Mouse (Mus musculus) thymus, postnatal 36 days (tissue): Measurements from ENCODE around the gene Neurod6.
"Not testable (repeated sequence)": the region's sequence is repeated elsewhere in the genome, so short reads cannot be mapped to it uniquely, and the experiment has no call there.

Experiments used
- DNase-seq, 2 experiments: peaks; one replicate each; pipeline ENCODE4 v3.0.0; 2022; ENCODE audit warnings: mixed read lengths in 2 of 2

Neurod6 gene

DNA sequence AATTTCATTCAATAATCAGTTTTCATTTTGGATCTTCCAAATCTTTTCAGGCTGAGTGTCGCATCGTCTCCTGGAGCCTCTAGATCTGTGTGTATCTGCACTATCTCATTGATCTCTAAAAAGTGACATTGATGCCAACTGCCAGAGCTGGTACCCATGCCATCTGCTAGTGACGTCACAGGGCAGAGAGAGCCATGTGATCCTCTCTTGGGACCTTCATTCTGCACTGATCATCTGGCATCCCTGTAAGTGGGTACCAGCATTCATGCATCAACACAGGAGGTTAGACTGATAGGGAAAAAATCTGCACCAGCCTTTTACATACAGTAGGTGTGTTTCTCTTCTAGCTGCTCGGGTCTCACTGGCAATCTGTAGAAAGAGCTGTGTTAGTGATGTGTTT, at the start of gene Neurod6:
Gene Neurod6 (minus strand): TSS at position 290 of the 400 bp plus-strand sequence.
- no peak for DNase-seq

- peak; percentile 2 to 5 for DNase-seq
Observed at GRCm38 (mm10) chr6:55717209-55717608, 36.1 kb upstream of the Neurod6 start.

DNA sequence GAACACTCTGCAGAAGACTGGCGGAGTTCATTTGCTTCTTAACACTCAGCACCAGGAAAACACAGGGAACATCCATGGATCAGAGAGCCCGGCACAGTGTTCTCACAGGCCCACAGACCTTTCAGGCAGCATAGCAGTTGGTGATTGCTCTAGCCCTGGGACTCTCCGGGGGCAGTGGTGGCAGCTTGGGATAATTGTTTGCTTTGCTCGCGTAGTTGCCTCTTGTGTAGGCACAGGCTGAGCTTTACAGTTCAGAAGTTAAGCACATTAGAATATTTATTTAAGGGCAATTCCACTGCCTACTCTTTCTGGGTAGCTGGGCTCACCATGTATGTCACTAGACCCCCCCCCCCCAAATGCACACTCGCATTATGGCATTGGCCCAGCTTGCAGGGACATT, 34.4 kb upstream of the Neurod6 start:
- DNase-seq = no peak

DNA sequence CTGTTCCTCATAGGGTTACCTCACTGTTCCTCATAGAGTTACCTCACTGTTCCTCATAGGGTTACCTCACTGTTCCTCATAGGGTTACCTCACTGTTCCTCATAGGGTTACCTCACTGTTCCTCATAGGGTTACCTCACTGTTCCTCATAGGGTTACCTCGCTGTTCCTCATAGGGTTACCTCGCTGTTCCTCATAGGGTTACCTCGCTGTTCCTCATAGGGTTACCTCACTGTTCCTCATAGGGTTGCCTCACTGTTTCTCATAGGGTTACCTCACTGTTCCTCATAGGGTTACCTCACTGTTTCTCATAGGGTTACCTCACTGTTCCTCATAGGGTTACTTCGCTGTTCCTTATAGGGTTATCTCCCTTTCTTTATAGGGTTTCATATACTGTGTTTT, 29.9 kb upstream of the Neurod6 start:
- not testable (repeated sequence) for DNase-seq

DNA sequence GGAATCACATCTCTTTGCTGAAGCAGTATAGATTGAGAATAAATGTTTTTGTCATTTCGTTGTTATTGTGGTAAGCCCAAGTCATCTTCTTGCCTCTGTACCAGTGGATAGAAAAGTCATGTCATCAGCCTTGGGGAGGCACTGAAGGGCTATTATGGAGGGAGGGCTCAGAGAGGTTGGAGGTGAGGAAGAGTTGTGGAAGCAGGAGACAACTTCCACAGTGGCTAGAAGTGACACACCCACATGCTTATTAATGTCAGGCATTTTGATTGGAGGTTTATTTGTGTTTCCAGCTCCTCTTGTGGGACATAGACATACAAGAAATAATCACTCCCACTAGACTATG, 23.7 kb upstream of the Neurod6 start:
- no peak for DNase-seq

GRCm38 (mm10) chr6:55704061-55704758, 23.1 kb upstream of the Neurod6 start:
- DNase-seq = no peak

DNA sequence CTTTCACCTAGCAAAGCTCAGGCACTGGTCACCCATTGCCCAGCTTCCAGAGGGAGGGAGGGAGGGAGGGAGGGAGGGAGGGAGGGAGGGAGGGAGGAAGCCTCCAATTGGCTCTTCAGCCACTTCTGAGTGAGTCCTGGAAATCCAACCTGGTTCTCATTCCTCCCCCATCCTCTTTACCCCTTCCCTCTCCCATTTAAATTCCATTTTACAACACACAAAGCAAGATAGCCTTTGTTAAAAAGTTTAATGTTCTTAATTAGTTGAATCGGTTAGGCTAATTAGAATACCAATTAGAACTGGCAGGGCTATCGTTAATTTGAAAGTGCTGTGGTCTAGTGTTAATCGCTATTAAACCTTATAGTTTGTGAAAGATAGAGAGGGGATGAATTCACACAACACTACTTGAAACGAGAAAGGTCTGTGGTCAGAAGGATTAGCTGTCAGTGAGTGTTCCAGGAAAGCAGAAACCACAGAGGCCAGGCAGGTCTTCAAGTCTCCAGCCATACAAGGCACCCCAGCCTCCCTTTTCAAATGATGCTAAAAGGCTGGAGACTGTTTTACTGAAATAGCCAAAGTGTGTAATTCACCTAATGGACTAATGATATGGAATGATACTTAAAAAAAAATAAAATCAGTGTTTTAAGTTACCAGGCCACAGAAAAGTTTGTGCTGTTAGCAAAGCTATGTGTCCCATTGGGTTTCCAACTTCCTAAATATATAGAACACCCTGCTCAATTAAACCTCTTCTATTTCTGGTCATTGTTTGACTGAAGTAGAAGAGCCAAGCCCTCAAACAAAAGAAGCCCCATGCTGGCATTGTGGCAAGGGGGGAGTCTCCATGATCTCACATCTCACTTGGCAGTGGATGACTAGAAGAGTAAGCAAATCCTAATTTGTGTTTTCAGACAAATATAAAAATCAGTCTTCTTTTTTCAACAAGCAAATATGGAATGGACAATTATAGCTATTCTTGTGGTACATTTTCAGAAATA, 19.6 kb upstream of the Neurod6 start:
- DNase-seq = no peak

DNA sequence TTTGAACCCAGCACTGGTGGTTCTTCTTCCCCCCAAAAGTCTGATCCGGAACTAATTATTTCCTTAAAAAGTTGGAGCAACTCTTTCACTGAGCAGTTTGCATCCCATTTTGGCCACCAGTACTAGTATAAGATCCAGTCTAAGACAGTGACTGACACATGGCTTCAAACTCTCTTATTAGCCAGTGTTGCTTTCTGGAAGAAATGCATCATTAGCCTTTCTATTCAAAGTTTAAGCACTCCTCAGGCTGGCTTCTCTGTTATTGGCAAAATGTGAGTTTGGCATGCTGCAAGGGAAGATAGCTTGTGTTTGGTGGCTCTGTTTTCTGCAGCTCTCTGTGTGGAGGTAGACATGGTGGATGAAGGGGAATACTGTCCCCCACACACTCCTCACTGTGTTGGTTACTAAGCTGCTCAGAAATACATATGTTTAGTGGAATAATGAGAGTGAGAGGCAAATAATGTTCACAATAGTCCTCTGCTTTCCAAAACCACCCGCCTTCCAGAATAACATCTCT, 9.0 kb upstream of the Neurod6 start:
- DNase-seq = no peak

- no peak for DNase-seq
Observed at GRCm38 (mm10) chr6:55683506-55683905, 2.4 kb upstream of the Neurod6 start.

- DNase-seq = no peak
Observed at GRCm38 (mm10) chr6:55682886-55683285, 1.8 kb upstream of the Neurod6 start.

- DNase-seq = no peak
Observed at GRCm38 (mm10) chr6:55678571-55679185, 2.4 kb downstream of the Neurod6 start.

DNA sequence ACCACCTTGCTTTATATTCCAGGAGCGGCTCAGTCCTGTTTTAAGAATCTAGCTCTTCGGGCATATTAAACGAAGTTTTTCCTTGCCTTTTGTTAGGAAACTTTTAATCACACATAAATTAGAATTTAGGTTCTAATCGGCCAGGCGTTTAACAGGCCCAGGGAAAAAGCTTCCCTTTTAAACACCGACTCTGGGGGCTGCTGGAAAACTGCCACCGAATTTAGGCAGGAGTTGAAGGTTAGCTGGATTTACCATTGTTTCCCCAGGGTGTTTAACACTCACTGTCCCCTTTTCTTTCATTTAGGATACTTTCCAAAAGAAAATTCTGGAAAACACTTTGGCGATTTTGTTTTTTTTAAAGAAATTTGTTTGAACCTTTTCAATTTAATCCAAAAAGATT, 3.7 kb downstream of the Neurod6 start:
- no peak for DNase-seq

DNA sequence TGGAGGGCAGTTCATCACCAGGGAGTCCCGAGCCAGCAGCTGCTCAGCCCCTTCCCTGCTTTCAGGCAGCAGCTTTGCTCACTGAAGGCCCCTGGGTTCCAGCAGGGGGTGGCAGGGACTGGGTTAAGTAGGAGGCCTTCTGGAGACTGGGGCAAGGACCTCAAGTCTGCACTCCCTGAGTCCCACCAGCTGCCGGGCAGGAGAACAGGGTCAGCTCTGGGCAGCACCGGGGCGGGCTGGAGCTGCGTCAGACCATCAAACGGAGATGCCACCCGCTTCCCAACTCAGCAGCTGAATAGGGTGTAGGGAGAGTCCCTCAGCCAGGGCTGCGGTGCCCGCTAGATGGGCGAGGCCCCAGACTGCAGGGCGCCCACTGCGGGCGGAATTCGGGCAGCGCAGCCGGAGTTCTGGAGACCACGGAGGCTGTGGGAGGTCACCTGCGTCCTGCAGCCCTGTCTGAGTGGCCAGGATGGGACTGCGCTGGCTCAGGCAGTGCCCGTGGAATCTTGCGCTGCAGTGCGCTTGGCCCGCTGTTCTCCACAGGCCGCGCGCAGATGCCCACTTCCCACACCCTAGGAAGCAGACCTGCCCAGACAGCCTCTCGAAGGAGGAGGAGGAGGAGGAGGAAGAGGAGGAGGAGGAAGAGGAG, 4.3 kb downstream of the Neurod6 start:
- peak in 1 of 2 experiments; percentile 4 for DNase-seq

DNA sequence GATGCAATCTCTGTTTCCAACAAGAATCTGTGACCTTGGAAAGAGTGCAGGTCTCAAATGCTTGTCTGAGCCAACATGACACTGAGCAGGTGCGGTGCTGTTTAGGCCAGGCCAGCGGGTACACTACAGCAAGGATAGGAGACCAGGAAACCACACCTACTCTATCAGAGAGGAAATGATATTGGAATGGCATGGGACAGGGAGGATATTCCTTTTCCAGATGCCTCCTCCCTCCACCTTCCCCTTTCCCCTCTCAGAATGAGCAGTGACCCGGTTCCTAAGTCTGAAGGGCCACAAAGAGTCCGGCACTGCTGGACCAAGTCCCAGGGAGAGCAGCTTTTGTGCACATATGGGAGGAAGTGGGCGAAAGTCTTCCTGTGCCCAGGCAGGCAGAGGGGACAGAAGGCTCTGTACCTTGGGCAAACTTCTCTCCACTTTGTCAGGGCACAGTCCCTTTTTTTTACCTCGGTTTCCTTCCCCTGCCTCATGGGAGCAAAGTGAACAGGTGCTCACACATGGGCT, 4.9 kb downstream of the Neurod6 start:
- DNase-seq = no peak

GRCm38 (mm10) chr6:55667801-55668200, 13.3 kb downstream of the Neurod6 start:
- DNase-seq = no peak

DNA sequence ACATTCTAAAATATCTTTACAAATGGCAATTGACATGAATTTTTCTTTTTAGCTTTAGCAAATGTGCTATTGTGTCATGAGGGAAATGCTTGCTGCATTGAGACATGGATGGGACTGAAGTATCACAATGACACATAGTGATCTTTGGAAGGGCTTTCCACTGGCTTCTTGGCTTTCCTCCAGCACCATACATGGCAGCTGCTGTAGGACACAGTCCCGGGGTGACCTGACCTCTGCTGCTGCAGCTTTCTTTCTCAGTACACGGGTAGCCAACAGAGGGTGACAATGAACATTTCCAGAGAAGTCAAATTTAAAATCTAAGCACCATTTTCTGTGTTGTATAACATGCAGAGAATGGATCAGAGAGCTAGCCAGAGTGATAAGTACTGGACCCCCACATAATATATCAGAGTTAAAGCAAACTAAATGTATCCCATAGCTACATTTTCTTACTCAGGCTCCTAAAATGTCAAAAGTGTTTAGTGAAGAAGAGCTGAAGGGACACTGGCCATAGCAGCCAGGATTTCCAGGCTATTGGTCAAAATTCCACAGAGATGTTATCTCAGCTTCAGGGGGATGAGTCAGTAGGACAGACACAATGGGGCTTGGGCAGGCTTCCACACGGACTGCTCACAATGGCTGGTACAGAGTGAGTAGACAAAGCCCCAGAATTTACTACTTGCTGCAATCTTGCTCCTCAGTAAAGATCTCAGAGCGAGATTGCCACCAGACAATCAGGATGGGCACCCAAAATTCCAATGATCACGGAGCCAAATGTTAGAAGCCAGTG, 19.7 kb downstream of the Neurod6 start:
- DNase-seq = no peak

DNA sequence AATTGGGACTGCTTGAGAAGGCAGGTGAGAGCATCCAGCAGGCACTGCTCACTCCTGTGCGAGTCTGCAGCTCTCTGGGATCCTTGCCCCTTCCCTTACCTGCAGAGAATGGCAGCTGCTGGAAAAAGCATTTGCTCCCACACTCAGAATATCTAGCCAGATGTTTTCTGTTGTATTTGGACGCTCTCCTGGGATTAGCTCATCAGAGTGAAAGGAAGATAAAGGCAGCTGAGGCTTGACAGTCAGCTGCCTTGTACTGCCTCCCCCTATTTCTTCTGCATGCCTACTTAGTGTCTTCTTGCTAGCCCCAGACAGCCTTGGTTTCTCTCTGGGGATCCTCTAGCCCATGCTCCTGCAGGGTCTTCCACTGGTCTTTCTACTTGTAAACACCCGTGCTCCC, 31.1 kb downstream of the Neurod6 start:
- no peak for DNase-seq

DNA sequence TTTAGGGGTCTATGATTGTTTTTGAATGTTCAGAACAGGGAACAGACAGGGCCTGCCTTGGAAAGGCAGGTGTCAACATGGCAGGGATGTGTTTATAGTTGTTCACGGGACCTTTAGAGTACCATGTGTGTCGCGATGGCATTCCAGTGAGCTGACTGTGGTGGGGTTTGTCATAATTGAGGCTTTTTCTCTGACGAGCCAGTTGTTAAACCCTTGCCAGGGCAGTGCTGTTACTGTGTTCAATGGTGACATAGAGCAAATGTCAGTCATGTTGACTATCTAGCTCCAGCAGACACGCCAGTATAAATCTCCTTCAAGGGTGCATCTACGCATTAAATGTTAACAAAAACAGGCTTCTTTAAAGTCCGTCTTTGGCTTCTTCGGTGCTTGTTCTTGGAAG, 31.5 kb downstream of the Neurod6 start:
- DNase-seq = no peak

DNA sequence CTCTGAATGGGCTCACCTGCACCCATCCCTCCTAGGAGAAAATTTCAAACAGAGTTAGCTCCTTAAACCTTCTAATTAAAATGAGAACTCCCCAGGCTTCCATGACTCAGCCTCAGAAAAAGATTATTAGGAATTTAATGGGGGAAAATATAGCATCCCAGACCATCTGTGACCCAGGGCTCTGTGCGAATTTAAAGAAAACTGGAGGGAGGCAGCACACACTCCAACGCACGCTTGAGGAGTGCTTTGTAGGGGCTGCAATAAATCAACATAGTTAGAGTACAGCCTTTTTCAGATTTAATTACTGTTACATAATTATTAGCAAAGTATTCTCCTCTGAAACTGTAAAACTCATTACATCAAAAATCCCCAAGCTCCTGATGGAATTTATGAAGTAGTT, 32.2 kb downstream of the Neurod6 start:
- no peak for DNase-seq

GRCm38 (mm10) chr6:55647771-55648280, 33.2 kb downstream of the Neurod6 start:
- no peak for DNase-seq

GRCm38 (mm10) chr6:55646824-55647560, 34.1 kb downstream of the Neurod6 start:
- no peak for DNase-seq
